Mouse (Mus musculus) adrenal gland, adult 18-20 months (tissue): ENCODE measurements at regions not wholly inside any gene's neighbourhood (a gene's known extent, or its start where the extent isn't known, plus 50 kb on each side); places are given as distances from the start of the nearest gene placed in this dataset.
"Not testable (repeated sequence)": the region's sequence is repeated elsewhere in the genome, so short reads cannot be mapped to it uniquely, and the experiment has no call there.

Experiments
- DNase-seq, 2 experiments: peaks; one replicate each; pipeline ENCODE4 v3.0.0; 2021 to 2022; ENCODE audit warnings: low spot score in 2 of 2

GRCm38 (mm10) chr5:142281997-142282396 lies 119.3 kb upstream of the Foxk1 start:
- no peak for DNase-seq

GRCm38 (mm10) chr5:142287981-142288380 lies 113.3 kb upstream of the Foxk1 start:
- no peak for DNase-seq

- DNase-seq: no peak
Observed at GRCm38 (mm10) chr5:142291451-142291850, 109.8 kb upstream of the Foxk1 start.

- DNase-seq: not testable (repeated sequence)
Observed at GRCm38 (mm10) chr5:142296401-142296800, 104.9 kb upstream of the Foxk1 start.

GRCm38 (mm10) chr5:142299621-142300020 lies 101.7 kb upstream of the Foxk1 start:
- no peak for DNase-seq

GRCm38 (mm10) chr5:142308511-142308910 lies 92.8 kb upstream of the Foxk1 start:
- no peak for DNase-seq

- peak; percentile 35 to 44 for DNase-seq
Observed at GRCm38 (mm10) chr5:142313944-142314343, 87.4 kb upstream of the Foxk1 start.

- DNase-seq: peak in 1 of 2 experiments; percentile 15
Observed at GRCm38 (mm10) chr5:142314466-142314865, 86.8 kb upstream of the Foxk1 start.

- DNase-seq: peak; percentile 49 to 63
Observed at GRCm38 (mm10) chr5:142319268-142319667, 82.0 kb upstream of the Foxk1 start.

- no peak for DNase-seq
Observed at GRCm38 (mm10) chr5:142321316-142321715, 80.0 kb upstream of the Foxk1 start.

GRCm38 (mm10) chr5:142324928-142325327 lies 76.4 kb upstream of the Foxk1 start:
- no peak for DNase-seq

- peak in 1 of 2 experiments; percentile 15 for DNase-seq
Observed at GRCm38 (mm10) chr5:142325560-142325959, 75.7 kb upstream of the Foxk1 start.

GRCm38 (mm10) chr5:142327261-142327660 lies 74.0 kb upstream of the Foxk1 start:
- peak; percentile 36 to 44 for DNase-seq

- DNase-seq: no peak
Observed at GRCm38 (mm10) chr5:142329724-142330520, 71.4 kb upstream of the Foxk1 start.

GRCm38 (mm10) chr5:142332744-142333143 lies 68.6 kb upstream of the Foxk1 start:
- DNase-seq: no peak

- DNase-seq: no peak
Observed at GRCm38 (mm10) chr5:142337436-142337835, 63.9 kb upstream of the Foxk1 start.

GRCm38 (mm10) chr5:142338051-142338450 lies 63.2 kb upstream of the Foxk1 start:
- DNase-seq: no peak

GRCm38 (mm10) chr5:142340205-142341025 lies 60.9 kb upstream of the Foxk1 start:
- DNase-seq: no peak

GRCm38 (mm10) chr5:142341026-142341432 lies 60.3 kb upstream of the Foxk1 start:
- no peak for DNase-seq

- no peak for DNase-seq
Observed at GRCm38 (mm10) chr5:142346454-142346853, 54.8 kb upstream of the Foxk1 start.

GRCm38 (mm10) chr5:142350574-142350973 lies 50.7 kb upstream of the Foxk1 start:
- DNase-seq: no peak
